2 mouse cellular contexts compared by ENCODE assay signal in genomic region chr3:88646426-88646995, GRCm38 (mm10).
TF ChIP-seq lines count a peak whose summit lies in the region.

No protein-coding gene starts in this region.

TF ChIP-seq in MEL, 35 proteins besides CTCF, POLR2A, EP300 and RAD21 (continued from another document):
- TF ChIP-seq UBTF (IDR thresholded peaks at IDR 0.05; ENCODE audit: borderline replicate concordance, insufficient read depth, low read depth, low read length), result no peak

TF ChIP-seq in myocyte, 11 proteins besides CTCF, POLR2A, EP300 and RAD21 (continued from another document):
- no peak for TF ChIP-seq USF1 (IDR thresholded peaks at IDR 0.05; ENCODE audit: low read depth)
- TF ChIP-seq CEBPB (IDR thresholded peaks at IDR 0.05; ENCODE audit: insufficient read depth, poor library complexity, severe bottlenecking), result no peak
- no peak for TF ChIP-seq MAX (IDR thresholded peaks at IDR 0.05; ENCODE audit: low read depth)
